In genomic region chr14:22074229-22074628, GRCm38 (mm10) we compare ENCODE assay signal across 14 mouse cellular contexts. TPM values are rescaled to one million over a fixed set of nuclear protein-coding genes. Genes with fewer than 3 reads are reported as not detected.
DNase-seq lines count a peak whose midpoint lies in the region; ATAC-seq and TF ChIP-seq lines count a peak whose summit lies in the region.
"Had no signal": no experiment of that assay in that cellular context is flagged by ENCODE, and none has a peak within 500 bp of the region (broad histone marks: within the 10 kb centered on the region; RNA-seq: fewer than 3 reads in every experiment).

No protein-coding gene starts in this region.

- WGBS in embryonic facial prominence, embryonic 12.5 days, result 20% methylated on average over 16 of the region's 16 CpGs
- 14% methylated on average over 16 of the region's 16 CpGs for WGBS in forebrain, embryonic 13.5 days
- 40% methylated on average over 16 of the region's 16 CpGs for WGBS in hindbrain, postnatal 0 days
- WGBS in midbrain, embryonic 15.5 days, result 17% methylated on average over 16 of the region's 16 CpGs

- H3K36me3 ChIP-seq in embryonic facial prominence, embryonic 12.5 days, result no peaks in the 10 kb centered on the region
- no peaks in the 10 kb centered on the region for H3K36me3 ChIP-seq in forebrain, embryonic 13.5 days (ENCODE audit: poor library complexity, severe bottlenecking)
- no peaks in the 10 kb centered on the region for H3K36me3 ChIP-seq in hindbrain, postnatal 0 days (ENCODE audit: insufficient read depth, low read length)
- H3K36me3 ChIP-seq in midbrain, embryonic 15.5 days (replicated peaks), result no peaks in the 10 kb centered on the region

- no peaks in the 10 kb centered on the region for H3K9me3 ChIP-seq in embryonic facial prominence, embryonic 12.5 days
- no peaks in the 10 kb centered on the region for H3K9me3 ChIP-seq in forebrain, embryonic 13.5 days (replicated peaks)
- no peaks in the 10 kb centered on the region for H3K9me3 ChIP-seq in hindbrain, postnatal 0 days (ENCODE audit: low read length)
- H3K9me3 ChIP-seq in midbrain, embryonic 15.5 days, result no peaks in the 10 kb centered on the region

- H3K4me1 ChIP-seq in embryonic facial prominence, embryonic 12.5 days, result peaks cover 5% of the 10 kb centered on the region; the same call in 1 of the 2 replicates
- H3K4me1 ChIP-seq in forebrain, embryonic 13.5 days, result peaks cover 8% of the 10 kb centered on the region
- H3K4me1 ChIP-seq in hindbrain, postnatal 0 days (ENCODE audit: insufficient read depth, low read length), result no peaks in the 10 kb centered on the region
- H3K4me1 ChIP-seq in midbrain, embryonic 15.5 days, result peaks cover 10% of the 10 kb centered on the region

- no peak for TF ChIP-seq CTCF in hindbrain, postnatal 0 days (IDR thresholded peaks at IDR 0.05; ENCODE audit: low read depth)

- H3K27ac ChIP-seq in embryonic facial prominence, embryonic 12.5 days, result no peak overlapping the region
- H3K27ac ChIP-seq in forebrain, embryonic 13.5 days, result no peak overlapping the region
- H3K27ac ChIP-seq in hindbrain, postnatal 0 days, result no peak overlapping the region
- H3K27ac ChIP-seq in midbrain, embryonic 15.5 days, result no peak overlapping the region

- no peak for ATAC-seq in embryonic facial prominence, embryonic 12.5 days (ENCODE audit: insufficient number of reproducible peaks, insufficient read depth, low FRiP score, low TSS enrichment)
- 0 out of 2 replicates have a peak, but pooled peaks have one; percentile 27 for ATAC-seq in forebrain, embryonic 13.5 days
- no peak for ATAC-seq in hindbrain, postnatal 0 days
- ATAC-seq in midbrain, embryonic 15.5 days (replicated peaks), result peak; percentile 48; the same call in 1 of the 2 replicates

- no peak overlapping the region for H3K4me3 ChIP-seq in embryonic facial prominence, embryonic 12.5 days
- no peak overlapping the region for H3K4me3 ChIP-seq in forebrain, embryonic 13.5 days
- H3K4me3 ChIP-seq in hindbrain, postnatal 0 days (ENCODE audit: low read length), result no peak overlapping the region
- H3K4me3 ChIP-seq in midbrain, embryonic 15.5 days, result no peak overlapping the region
- H3K4me3 ChIP-seq: erythroblast, embryonic 14.5 days had no signal

- no peak for DNase-seq in hindbrain, postnatal 0 days (ENCODE audit: low spot score)
- no peak for DNase-seq in Muller cell, postnatal 12 days (ENCODE audit: inconsistent ontology term)
- DNase-seq in right cerebral cortex, postnatal 36 days (ENCODE audit: low spot score in 2 of 2), result no peak
- no peak for DNase-seq in frontal cortex, adult 2 months (ENCODE audit: extremely low spot score in 1 of 2, low spot score in 1 of 2)
- no peak for DNase-seq in urinary bladder, postnatal 14 days (ENCODE audit: low spot score)
- DNase-seq: cerebellum, adult 18-20 months; kidney, adult 18-20 months; lung, postnatal 10 days; spleen, adult 18-20 months had no signal

- no peak overlapping the region for H3K9ac ChIP-seq in embryonic facial prominence, embryonic 12.5 days
- H3K9ac ChIP-seq in forebrain, embryonic 13.5 days, result 0 out of 2 replicates have a peak overlapping the region, but pooled peaks have one; percentile 30
- H3K9ac ChIP-seq in hindbrain, postnatal 0 days (replicated peaks; ENCODE audit: low read length), result no peak overlapping the region
- H3K9ac ChIP-seq in midbrain, embryonic 15.5 days, result no peak overlapping the region

- peak overlapping the region; percentile 27; the same call in 1 of the 2 replicates for H3K4me2 ChIP-seq in embryonic facial prominence, embryonic 12.5 days (replicated peaks)
- H3K4me2 ChIP-seq in forebrain, embryonic 13.5 days, result peak overlapping the region; percentile 45
- peak overlapping the region; percentile 18; the same call in 1 of the 2 replicates for H3K4me2 ChIP-seq in hindbrain, postnatal 0 days (ENCODE audit: low read depth, low read length)
- H3K4me2 ChIP-seq in midbrain, embryonic 15.5 days, result peak overlapping the region; percentile 39
- H3K4me2 ChIP-seq: liver, embryonic 11.5 days had no signal

- no peaks in the 10 kb centered on the region for H3K27me3 ChIP-seq in embryonic facial prominence, embryonic 12.5 days
- peaks cover 24% of the 10 kb centered on the region for H3K27me3 ChIP-seq in forebrain, embryonic 13.5 days
- H3K27me3 ChIP-seq in hindbrain, postnatal 0 days (ENCODE audit: insufficient read depth, low read length), result no peaks in the 10 kb centered on the region
- 0 out of 2 replicates have a peak, but pooled peaks cover 14% of the 10 kb centered on the region for H3K27me3 ChIP-seq in midbrain, embryonic 15.5 days (replicated peaks)

RNA-seq across cellular contexts. Expression of gene Lrmda, which starts 54.7 kb away (rescaled TPM):
- polyA plus RNA-seq in embryonic facial prominence, embryonic 12.5 days (2016; fragmentation: Nextera tagmentation; extraction: Ambion mirVana), result 0.28 and 0.69 TPM in 2 replicates
- polyA plus RNA-seq in forebrain, embryonic 13.5 days (2015; fragmentation: Nextera tagmentation; extraction: Ambion mirVana), result not detected in 2 replicates
- 0.21 TPM in 1 of 2 replicates, not detected in the other for total RNA-seq in hindbrain, postnatal 0 days (2014; rRNA removed)
- 0.52 and 0.53 TPM in 2 replicates for polyA plus RNA-seq in hindbrain, postnatal 0 days (2015; fragmentation: Nextera tagmentation; extraction: Ambion mirVana)
- polyA plus RNA-seq in midbrain, embryonic 15.5 days (2015; fragmentation: Nextera tagmentation; extraction: Ambion mirVana), result 0.31 and 0.32 TPM in 2 replicates
- 0.14 and 0.53 TPM in 2 replicates for polyA plus RNA-seq in frontal cortex, adult 2 months (2012; rRNA removed)
- polyA plus RNA-seq: erythroblast, embryonic 14.5 days had no signal

Comparison
In these comparisons a context has a peak if more than half of its experiments do, and no peak if none do; other contexts are left out.
1. ATAC-seq: peak in forebrain, embryonic 13.5 days (single experiment) and midbrain, embryonic 15.5 days (single experiment); none in embryonic facial prominence, embryonic 12.5 days (single experiment) and hindbrain, postnatal 0 days (single experiment).
2. Peak in every context shown above with its lines, with median percentiles within 50 percentile points of each other: H3K4me2 ChIP-seq.